Mouse (Mus musculus) hindbrain, embryonic 15.5 days (tissue): Measurements from ENCODE around the gene Lmnb2. TPM values are rescaled to one million over a fixed set of nuclear protein-coding genes. Genes with fewer than 3 reads are reported as not detected.

Experiments
- ATAC-seq: fragments of 200-750 bp; cut with Nextera tagmentation; 2 replicates; pipeline ENCODE4 v1.8.0; 2017; ENCODE audit warnings: low read depth, moderate number of reproducible peaks, moderate TSS enrichment; ENCODE audit not compliant: low FRiP score
- H3K27ac ChIP-seq: fragments of 300-500 bp; sonication (generic); replicated peaks from 2 replicates; pipeline ENCODE4 v1.5.1; 2015; ENCODE audit warnings: mild to moderate bottlenecking, inconsistent platforms
- H3K27me3 ChIP-seq: fragments of 300-500 bp; sonication (generic); 2 replicates; pipeline ENCODE4 v1.6.1; 2015; ENCODE audit warnings: control low read depth, inconsistent platforms
- H3K36me3 ChIP-seq: fragments of 300-500 bp; sonication (generic); 2 replicates; pipeline ENCODE4 v1.6.1; 2015; ENCODE audit warnings: control low read depth, inconsistent platforms
- H3K4me1 ChIP-seq: fragments of 300-500 bp; sonication (generic); replicated peaks from 2 replicates; pipeline ENCODE4 v1.6.1; 2015; ENCODE audit warnings: control low read depth, inconsistent platforms
- H3K4me2 ChIP-seq: fragments of 300-500 bp; sonication (generic); 2 replicates; pipeline ENCODE4 v1.6.1; 2015; ENCODE audit warnings: moderate library complexity, mild to moderate bottlenecking, inconsistent platforms
- H3K4me3 ChIP-seq: fragments of 300-500 bp; sonication (generic); 2 replicates; pipeline ENCODE4 v1.5.1; 2015; ENCODE audit warnings: mild to moderate bottlenecking, inconsistent platforms
- H3K9ac ChIP-seq: fragments of 300-500 bp; sonication (generic); 2 replicates; pipeline ENCODE4 v1.6.1; 2015; ENCODE audit warnings: inconsistent platforms
- H3K9me3 ChIP-seq: fragments of 300-500 bp; sonication (generic); 2 replicates; pipeline ENCODE4 v1.6.1; 2016; ENCODE audit warnings: control low read depth, inconsistent platforms
- WGBS: fragments of 180-500 bp; shearing (Covaris S2); methylation state at CpG from one replicate; pipeline ENCODE4 v1.1.7; 2015; 5-methylcytosine and 5-hydroxymethylcytosine counted together
- polyA plus RNA-seq: library from polyadenylated mRNA; unstranded; fragments of >200 nt; fragmentation: Nextera tagmentation; extraction: Ambion mirVana; gene quantifications from 2 replicates; pipeline ENCODE4 v1.2.1, GENCODE M21; 2015

Lmnb2 gene
- polyA plus RNA-seq, 1 experiment from 2014 or later: 40.9 TPM

DNA sequence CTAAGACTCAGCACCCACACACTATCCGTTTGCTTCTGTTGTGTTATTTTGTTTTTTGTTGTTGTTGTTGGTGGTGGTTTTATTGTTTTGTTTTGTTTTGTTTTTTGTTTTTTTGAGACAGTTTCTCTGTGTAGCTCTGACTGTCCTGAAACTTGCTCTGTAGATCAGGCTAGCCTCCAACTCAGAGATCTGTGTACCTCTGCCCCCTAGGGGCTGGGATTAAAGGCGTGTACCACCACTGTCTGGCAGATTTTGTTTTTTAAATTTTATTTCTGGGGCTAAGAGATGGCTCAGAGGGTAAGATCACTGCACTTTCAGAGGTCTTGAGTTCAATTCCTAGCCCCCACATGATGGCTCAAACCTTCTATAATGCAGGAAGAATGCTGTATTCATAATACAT, 37.1 kb downstream of the Lmnb2 start:
- no peak for ATAC-seq
- Histone ChIP-seq H3K36me3 (no peaks in the 10 kb centered on the region), H3K4me2 (no peak overlapping the region), H3K9me3 (no peaks in the 10 kb centered on the region), H3K27me3 (no peaks in the 10 kb centered on the region), H3K4me1 (no peaks in the 10 kb centered on the region), H3K27ac (no peak overlapping the region), H3K9ac (no peak overlapping the region), H3K4me3 (no peak overlapping the region)
- 69% methylated on average over 2 of the region's 2 CpGs for WGBS

DNA sequence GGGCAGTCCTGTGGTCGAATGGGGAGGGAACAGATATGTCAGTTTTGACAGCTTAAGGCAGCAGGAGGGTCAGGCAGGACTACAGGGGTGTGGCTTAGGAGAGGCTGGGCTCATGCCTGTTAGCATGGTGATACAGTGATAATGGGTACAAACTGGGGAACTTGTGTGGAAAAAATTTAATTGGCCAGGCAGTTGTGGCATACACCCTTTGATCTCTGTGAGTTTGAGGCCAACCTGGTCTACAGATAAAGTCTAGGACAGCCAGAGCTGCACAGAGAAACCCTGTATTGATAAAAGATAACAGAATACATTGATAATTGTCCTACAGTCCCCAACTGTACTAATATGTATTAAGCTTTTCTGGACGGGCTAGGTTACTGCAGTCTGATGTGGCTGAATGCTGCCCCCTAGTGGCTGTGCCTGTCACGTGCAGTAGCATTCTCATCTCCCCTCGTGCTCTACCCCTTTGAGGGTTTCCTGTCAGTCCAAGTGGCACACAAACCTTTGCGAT, 37.9 kb downstream of the Lmnb2 start:
- H3K9ac ChIP-seq: no peak overlapping the region
- H3K36me3 ChIP-seq: no peaks in the 10 kb centered on the region
- H3K4me2 ChIP-seq: no peak overlapping the region
- no peaks in the 10 kb centered on the region for H3K27me3 ChIP-seq
- no peak overlapping the region for H3K27ac ChIP-seq
- no peaks in the 10 kb centered on the region for H3K4me1 ChIP-seq
- H3K9me3 ChIP-seq: no peaks in the 10 kb centered on the region
- 25% methylated on average over 5 of the region's 5 CpGs for WGBS
- peak; percentile 38; the same call in 1 of the 2 replicates for ATAC-seq
- H3K4me3 ChIP-seq: no peak overlapping the region

DNA sequence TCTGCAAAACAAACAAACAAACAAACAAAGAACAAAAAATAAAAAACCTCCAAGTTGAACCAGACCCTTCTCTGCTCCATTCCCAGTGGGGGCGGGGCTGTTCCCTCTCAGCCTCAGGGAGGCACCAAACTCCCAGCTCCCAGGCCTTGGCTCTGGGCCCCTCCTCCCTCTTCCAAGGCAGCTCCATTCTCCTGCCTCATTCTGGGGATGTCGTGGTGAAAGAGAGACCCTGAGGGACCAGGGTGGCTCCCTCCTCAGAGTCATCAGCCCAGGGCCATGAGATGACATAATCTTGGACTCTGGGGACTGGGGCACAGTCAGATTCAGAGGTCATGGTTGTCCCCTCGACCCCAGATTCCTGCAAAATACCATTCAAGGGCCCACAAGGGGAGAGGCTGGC, 41.5 kb downstream of the Lmnb2 start:
- ATAC-seq: no peak

GRCm38 (mm10) chr10:80876028-80876427, 42.0 kb downstream of the Lmnb2 start:
- H3K36me3 ChIP-seq: no peaks in the 10 kb centered on the region
- H3K27ac ChIP-seq: no peak overlapping the region
- no peak for ATAC-seq
- H3K27me3 ChIP-seq: 0 out of 2 replicates have a peak, but pooled peaks cover 2% of the 10 kb centered on the region
- 30% methylated on average over 5 of the region's 5 CpGs for WGBS
- H3K4me2 ChIP-seq: no peak overlapping the region
- H3K9ac ChIP-seq: no peak overlapping the region
- H3K4me1 ChIP-seq: no peaks in the 10 kb centered on the region
- H3K9me3 ChIP-seq: no peaks in the 10 kb centered on the region
- no peak overlapping the region for H3K4me3 ChIP-seq

More for the DNA sequence above, 41.5 kb downstream of the Lmnb2 start:
- WGBS: 22% methylated on average over 3 of the region's 3 CpGs
- no peaks in the 10 kb centered on the region for H3K36me3 ChIP-seq
- H3K27me3 ChIP-seq: 0 out of 2 replicates have a peak, but pooled peaks cover under 1% of the 10 kb centered on the region
- no peaks in the 10 kb centered on the region for H3K9me3 ChIP-seq
- H3K4me1 ChIP-seq: no peaks in the 10 kb centered on the region
- H3K27ac ChIP-seq: no peak overlapping the region
- H3K9ac ChIP-seq: no peak overlapping the region
- H3K4me3 ChIP-seq: no peak overlapping the region
- H3K4me2 ChIP-seq: no peak overlapping the region

- H3K27me3 ChIP-seq: 0 out of 2 replicates have a peak, but pooled peaks cover 2% of the 10 kb centered on the region
- no peaks in the 10 kb centered on the region for H3K4me1 ChIP-seq
- no peaks in the 10 kb centered on the region for H3K36me3 ChIP-seq
- WGBS: 77% methylated on average over 9 of the region's 9 CpGs
- H3K4me2 ChIP-seq: no peak overlapping the region
- H3K9ac ChIP-seq: no peak overlapping the region
- H3K4me3 ChIP-seq: no peak overlapping the region
- H3K9me3 ChIP-seq: no peaks in the 10 kb centered on the region
- no peak for ATAC-seq
- no peak overlapping the region for H3K27ac ChIP-seq
These were observed 44.0 kb downstream of the Lmnb2 start for GRCm38 (mm10) chr10:80874035-80874434.

- ATAC-seq: no peak
- H3K9me3 ChIP-seq: no peaks in the 10 kb centered on the region
These were observed 46.5 kb downstream of the Lmnb2 start, which contains the start of gene Tmprss9 for GRCm38 (mm10) chr10:80871581-80871980. Gene Tmprss9 (plus strand): TSS chr10:80871848.

GRCm38 (mm10) chr10:80870993-80871392, 47.1 kb downstream of the Lmnb2 start:
- Histone ChIP-seq H3K27ac (no peak overlapping the region), H3K27me3 (0 out of 2 replicates have a peak, but pooled peaks cover 2% of the 10 kb centered on the region), H3K36me3 (peaks cover 14% of the 10 kb centered on the region; the same call in 1 of the 2 replicates), H3K9ac (no peak overlapping the region), H3K9me3 (no peaks in the 10 kb centered on the region), H3K4me1 (no peaks in the 10 kb centered on the region), H3K4me2 (no peak overlapping the region), H3K4me3 (no peak overlapping the region)
- 75% methylated on average over 2 of the region's 6 CpGs for WGBS
- no peak for ATAC-seq

More at GRCm38 (mm10) chr10:80871581-80871980, 46.5 kb downstream of the Lmnb2 start, which contains the start of gene Tmprss9:
- H3K4me1 ChIP-seq: no peaks in the 10 kb centered on the region
- no peak within 1 kb of the TSS for H3K27ac ChIP-seq
- H3K9ac ChIP-seq: no peak within 1 kb of the TSS
- H3K36me3 ChIP-seq: peaks cover 12% of the 10 kb centered on the region; the same call in 1 of the 2 replicates
- H3K4me2 ChIP-seq: no peak within 1 kb of the TSS
- 0 out of 2 replicates have a peak, but pooled peaks cover 2% of the 10 kb centered on the region for H3K27me3 ChIP-seq
- H3K4me3 ChIP-seq: no peak within 1 kb of the TSS
- 31% methylated on average over 9 of the region's 9 CpGs for WGBS

- no peaks in the 10 kb centered on the region for H3K9me3 ChIP-seq
- ATAC-seq: no peak
- H3K36me3 ChIP-seq: peaks cover 51% of the 10 kb centered on the region
- no peaks in the 10 kb centered on the region for H3K27me3 ChIP-seq
- peaks cover 4% of the 10 kb centered on the region; the same call in 1 of the 2 replicates for H3K4me1 ChIP-seq
- no peak overlapping the region for H3K4me2 ChIP-seq
- no peak overlapping the region for H3K9ac ChIP-seq
- no peak overlapping the region for H3K27ac ChIP-seq
- H3K4me3 ChIP-seq: no peak overlapping the region
- 67% methylated on average over 16 of the region's 16 CpGs for WGBS
These were observed 53.6 kb downstream of the Lmnb2 start for GRCm38 (mm10) chr10:80864446-80864845.

- H3K36me3 ChIP-seq: peaks cover 42% of the 10 kb centered on the region
- H3K4me3 ChIP-seq: no peak overlapping the region
- no peaks in the 10 kb centered on the region for H3K27me3 ChIP-seq
- H3K4me2 ChIP-seq: no peak overlapping the region
- no peak for ATAC-seq
- H3K9ac ChIP-seq: no peak overlapping the region
- H3K27ac ChIP-seq: no peak overlapping the region
- H3K9me3 ChIP-seq: no peaks in the 10 kb centered on the region
- 94% methylated on average over 5 of the region's 5 CpGs for WGBS
- H3K4me1 ChIP-seq: peaks cover 20% of the 10 kb centered on the region
These were observed 55.7 kb downstream of the Lmnb2 start for GRCm38 (mm10) chr10:80862305-80862704.

DNA sequence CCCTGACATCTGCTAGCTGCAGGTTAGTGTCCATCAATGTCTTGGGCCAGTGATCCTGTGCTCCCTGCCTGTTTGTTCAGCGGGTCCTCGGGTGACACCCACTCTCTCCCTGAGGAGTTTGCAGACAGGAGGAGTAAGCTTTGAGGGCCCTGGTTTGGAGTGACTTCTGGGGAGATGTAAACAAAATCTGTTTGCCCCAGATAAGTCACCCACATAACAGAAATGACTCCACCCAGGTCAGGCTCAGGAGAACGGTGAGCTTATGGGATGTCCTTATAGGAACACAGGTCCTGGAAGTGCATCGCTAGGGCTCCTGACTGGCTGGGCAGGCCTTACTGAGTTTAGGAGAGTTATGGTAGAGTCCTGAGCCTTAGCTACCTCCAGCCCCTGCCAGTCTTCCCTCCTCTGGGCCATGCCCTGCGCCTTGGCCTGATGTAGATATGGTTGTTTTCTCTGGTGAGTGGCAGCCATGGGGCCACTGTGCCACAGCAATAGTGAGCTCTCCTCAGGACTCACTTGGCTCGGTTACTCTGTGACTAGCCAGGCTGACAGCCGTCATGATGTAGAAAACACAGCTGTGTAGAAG, 59.6 kb downstream of the Lmnb2 start:
- H3K9ac ChIP-seq: no peak overlapping the region

DNA sequence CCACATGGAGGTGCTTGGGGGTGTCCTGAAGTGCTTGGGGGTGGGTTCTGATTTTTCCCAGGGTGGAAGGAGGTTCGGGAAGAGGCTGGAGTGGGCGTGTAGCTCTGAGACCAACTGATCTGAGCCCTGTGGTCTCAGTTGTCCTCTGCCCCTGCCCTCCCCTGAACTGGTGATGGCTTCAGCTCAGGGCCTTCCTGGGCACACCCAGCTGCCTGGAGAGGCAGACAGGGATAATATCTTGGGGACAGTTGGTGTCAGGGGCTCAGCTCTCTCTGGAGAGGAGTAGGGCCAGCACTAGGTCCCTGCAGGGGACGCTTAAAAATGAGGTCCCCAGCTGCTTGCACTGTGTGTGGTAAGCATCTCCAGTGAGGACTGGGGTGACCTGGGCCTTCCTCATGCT, 60.2 kb downstream of the Lmnb2 start:
- peak overlapping the region; percentile 62; the same call in 1 of the 2 replicates for H3K27ac ChIP-seq
- H3K4me2 ChIP-seq: peak overlapping the region; percentile 21; the same call in 1 of the 2 replicates
- no peaks in the 10 kb centered on the region for H3K9me3 ChIP-seq
- 0 out of 2 replicates have a peak overlapping the region, but pooled peaks have one; percentile 31 for H3K9ac ChIP-seq
- no peak overlapping the region for H3K4me3 ChIP-seq
- H3K27me3 ChIP-seq: no peaks in the 10 kb centered on the region
- H3K36me3 ChIP-seq: peaks cover 18% of the 10 kb centered on the region
- 59% methylated on average over 3 of the region's 3 CpGs for WGBS
- no peak for ATAC-seq
- H3K4me1 ChIP-seq: peaks cover 45% of the 10 kb centered on the region

More for the DNA sequence above, 59.6 kb downstream of the Lmnb2 start:
- Histone ChIP-seq H3K36me3 (peaks cover 20% of the 10 kb centered on the region), H3K4me1 (peaks cover 45% of the 10 kb centered on the region), H3K4me3 (no peak overlapping the region), H3K27me3 (no peaks in the 10 kb centered on the region), H3K9me3 (no peaks in the 10 kb centered on the region), H3K27ac (0 out of 2 replicates have a peak overlapping the region, but pooled peaks have one; percentile 62), H3K4me2 (no peak overlapping the region)
- no peak for ATAC-seq
- WGBS: 82% methylated on average over 7 of the region's 7 CpGs

DNA sequence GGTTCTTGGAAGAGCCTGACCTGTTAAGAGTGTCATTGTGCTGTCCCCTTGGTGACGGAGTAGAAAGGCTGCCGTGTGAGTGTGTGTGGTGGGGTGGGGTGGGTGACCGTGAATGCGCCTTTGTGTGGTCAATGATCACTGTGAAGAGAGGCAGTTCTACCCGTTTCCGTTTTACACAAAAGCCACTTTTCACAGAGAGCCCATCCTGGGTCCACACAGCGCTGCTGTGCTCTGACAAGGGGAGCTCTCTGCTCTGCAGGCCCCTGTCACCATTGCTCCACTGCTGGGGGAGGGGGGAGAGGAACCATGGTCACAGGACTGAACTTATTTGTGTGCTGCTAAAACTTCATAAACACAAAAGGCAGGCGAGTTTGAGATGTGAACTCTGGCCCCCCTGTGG, 60.7 kb downstream of the Lmnb2 start:
- H3K27me3 ChIP-seq: no peaks in the 10 kb centered on the region
- peaks cover 45% of the 10 kb centered on the region for H3K4me1 ChIP-seq
- 27% methylated on average over 8 of the region's 8 CpGs for WGBS
- H3K4me2 ChIP-seq: peak overlapping the region; percentile 21; the same call in 1 of the 2 replicates
- H3K4me3 ChIP-seq: 0 out of 2 replicates have a peak overlapping the region, but pooled peaks have one; percentile 6
- H3K36me3 ChIP-seq: peaks cover 16% of the 10 kb centered on the region; the same call in 1 of the 2 replicates
- no peak for ATAC-seq
- H3K9me3 ChIP-seq: no peaks in the 10 kb centered on the region
- H3K27ac ChIP-seq: peak overlapping the region; percentile 62
- H3K9ac ChIP-seq: no peak overlapping the region
